8 mouse cellular contexts compared by ENCODE assay signal in the genomic region with DNA sequence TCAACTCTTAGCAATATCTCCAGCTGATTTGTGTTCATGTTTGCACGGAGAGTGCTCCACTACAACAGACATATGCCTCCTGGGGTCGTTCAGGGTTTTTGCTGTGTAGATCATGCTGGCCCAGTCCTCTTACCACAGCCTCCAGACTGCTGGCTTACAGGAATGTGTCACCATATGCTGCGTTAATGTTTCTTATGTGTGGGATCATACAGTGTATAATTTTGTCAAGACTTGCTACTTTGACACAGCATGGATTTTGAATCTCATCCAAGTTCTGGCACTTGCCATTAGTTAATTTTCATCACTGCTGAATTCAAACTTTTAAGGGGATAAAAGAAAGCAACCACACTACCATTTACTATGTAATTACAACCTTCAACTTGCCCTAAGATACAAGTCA. TPM values are rescaled to one million over a fixed set of nuclear protein-coding genes. Genes with fewer than 3 reads are reported as not detected.
DNase-seq lines count a peak whose midpoint lies in the region; ATAC-seq and TF ChIP-seq lines count a peak whose summit lies in the region.

No protein-coding gene starts in this region.

- no peak for TF ChIP-seq CTCF in G1E (IDR thresholded peaks at IDR 0.05; ENCODE audit: low read depth, low read length)

- no peak overlapping the region for H3K27ac ChIP-seq in heart, embryonic 11.5 days (ENCODE audit: low read depth, low read length)
- H3K27ac ChIP-seq in forebrain, embryonic 16.5 days (ENCODE audit: low read length), result peak overlapping the region; percentile 80
- no peak overlapping the region for H3K27ac ChIP-seq in liver, embryonic 16.5 days (ENCODE audit: low read length)

- no peak overlapping the region for H3K9ac ChIP-seq in heart, embryonic 11.5 days (ENCODE audit: low read depth, low read length)
- peak overlapping the region; percentile 60 for H3K9ac ChIP-seq in forebrain, embryonic 16.5 days (replicated peaks; ENCODE audit: low read depth, low read length)
- peak overlapping the region; percentile 59; the same call in 1 of the 2 replicates for H3K9ac ChIP-seq in liver, embryonic 16.5 days (ENCODE audit: low read depth, low read length)

- no peaks in the 10 kb centered on the region for H3K9me3 ChIP-seq in heart, embryonic 11.5 days (replicated peaks; ENCODE audit: control insufficient read depth, low read length)
- no peaks in the 10 kb centered on the region for H3K9me3 ChIP-seq in G1E (replicated peaks)
- H3K9me3 ChIP-seq in forebrain, embryonic 16.5 days (ENCODE audit: control insufficient read depth, low read length), result no peaks in the 10 kb centered on the region
- no peaks in the 10 kb centered on the region for H3K9me3 ChIP-seq in liver, embryonic 16.5 days (replicated peaks; ENCODE audit: control insufficient read depth, low read length)

- H3K27me3 ChIP-seq in heart, embryonic 11.5 days (ENCODE audit: control insufficient read depth, insufficient read depth, low read length), result 0 out of 2 replicates have a peak, but pooled peaks cover under 1% of the 10 kb centered on the region
- H3K27me3 ChIP-seq in G1E (ENCODE audit: insufficient read depth, low read length), result peaks cover 8% of the 10 kb centered on the region
- no peaks in the 10 kb centered on the region for H3K27me3 ChIP-seq in forebrain, embryonic 16.5 days (replicated peaks; ENCODE audit: control insufficient read depth, insufficient read depth, low read length)
- no peaks in the 10 kb centered on the region for H3K27me3 ChIP-seq in liver, embryonic 16.5 days (ENCODE audit: control insufficient read depth, insufficient read depth, low read depth, low read length)

- peak overlapping the region; percentile 86 for H3K4me3 ChIP-seq in heart, embryonic 11.5 days (ENCODE audit: low read depth, low read length)
- peak overlapping the region; percentile 99 for H3K4me3 ChIP-seq in G1E (ENCODE audit: low read depth, low read length)
- peak overlapping the region; percentile 84 for H3K4me3 ChIP-seq in forebrain, embryonic 16.5 days (replicated peaks; ENCODE audit: low read length)
- peak overlapping the region; percentile 94 for H3K4me3 ChIP-seq in liver, embryonic 16.5 days (ENCODE audit: low read depth, low read length)

- peak overlapping the region; percentile 89 for H3K4me2 ChIP-seq in heart, embryonic 11.5 days
- H3K4me2 ChIP-seq in forebrain, embryonic 16.5 days (ENCODE audit: low read length), result peak overlapping the region; percentile 60
- peak overlapping the region; percentile 69 for H3K4me2 ChIP-seq in liver, embryonic 16.5 days (ENCODE audit: low read depth, low read length)

- no peak for ATAC-seq in heart, embryonic 11.5 days (replicated peaks; ENCODE audit: insufficient number of reproducible peaks, low FRiP score, low TSS enrichment)
- ATAC-seq in G1E (ENCODE audit: extremely low read depth, insufficient number of reproducible peaks, low FRiP score, poor library complexity, severe bottlenecking), result no peak
- peak; percentile 36 for ATAC-seq in forebrain, embryonic 16.5 days
- ATAC-seq in liver, embryonic 16.5 days (ENCODE audit: low read depth), result no peak

- no peaks in the 10 kb centered on the region for H3K36me3 ChIP-seq in heart, embryonic 11.5 days (ENCODE audit: control insufficient read depth, insufficient read depth, low read length)
- peaks cover 10% of the 10 kb centered on the region for H3K36me3 ChIP-seq in G1E (replicated peaks)
- H3K36me3 ChIP-seq in forebrain, embryonic 16.5 days (ENCODE audit: control insufficient read depth, insufficient read depth), result peaks cover 2% of the 10 kb centered on the region; the same call in 1 of the 2 replicates
- H3K36me3 ChIP-seq in liver, embryonic 16.5 days (ENCODE audit: control insufficient read depth, insufficient read depth), result no peaks in the 10 kb centered on the region; the same call in 1 of the 2 replicates

- H3K4me1 ChIP-seq in heart, embryonic 11.5 days (ENCODE audit: control insufficient read depth, insufficient read depth, low read length), result peaks cover 6% of the 10 kb centered on the region; the same call in 1 of the 2 replicates
- H3K4me1 ChIP-seq in G1E (ENCODE audit: insufficient read depth, low read depth, low read length), result peaks cover 21% of the 10 kb centered on the region
- H3K4me1 ChIP-seq in forebrain, embryonic 16.5 days (replicated peaks; ENCODE audit: control insufficient read depth, insufficient read depth, low read length), result peaks cover 19% of the 10 kb centered on the region
- H3K4me1 ChIP-seq in liver, embryonic 16.5 days (ENCODE audit: control insufficient read depth, low read depth, low read length), result peaks cover 19% of the 10 kb centered on the region

- WGBS in heart, embryonic 11.5 days (ENCODE audit: insufficient replicate concordance), result 48% methylated on average over 3 of the region's 3 CpGs
- WGBS in forebrain, embryonic 16.5 days, result 38% methylated on average over 3 of the region's 3 CpGs
- WGBS in liver, embryonic 16.5 days (ENCODE audit: insufficient replicate concordance), result 40% methylated on average over 3 of the region's 3 CpGs

- no peak for DNase-seq in heart, adult 9 months (ENCODE audit: low spot score in 2 of 2)
- no peak for DNase-seq in G1E (ENCODE audit: low spot score)
- no peak for DNase-seq in right cerebral cortex, postnatal 4 days
- DNase-seq in urinary bladder, adult 2 months (ENCODE audit: low spot score), result no peak
- no peak for DNase-seq in spleen, adult 18-20 months

RNA-seq across cellular contexts. Expression of gene Capn7, which starts 0.7 kb away (rescaled TPM):
- 35.4 and 42.2 TPM in 2 replicates for polyA plus RNA-seq in heart, embryonic 11.5 days (2014; fragmentation: Nextera tagmentation; extraction: Ambion mirVana)
- total RNA-seq in G1E (2014; fragmentation: Nextera tagmentation) (46.9 and 72.7 TPM in 2 replicates), G1E (2017) (62.5 and 66.6 TPM in 2 replicates)
- polyA plus RNA-seq in G1E (2012), result 6.2 and 6.6 TPM in 2 replicates
- polyA plus RNA-seq in forebrain, embryonic 16.5 days (2015; fragmentation: Nextera tagmentation; extraction: Ambion mirVana), result 69.9 and 74.6 TPM in 2 replicates
- polyA plus RNA-seq in liver, embryonic 16.5 days (2015; fragmentation: Nextera tagmentation; extraction: Ambion mirVana), result 15.0 and 15.2 TPM in 2 replicates
- polyA plus RNA-seq in urinary bladder, adult 2 months (2012; rRNA removed), result 29.0 and 34.9 TPM in 2 replicates

RNA-seq across cellular contexts. Expression of gene Dnah1, which starts 12.1 kb away (rescaled TPM):
- polyA plus RNA-seq in heart, embryonic 11.5 days (2014; fragmentation: Nextera tagmentation; extraction: Ambion mirVana), result 1.5 TPM in 2 replicates
- total RNA-seq in G1E (2014; fragmentation: Nextera tagmentation), result not detected in 2 replicates
- total RNA-seq in G1E (2017), result under 0.01 TPM in 2 replicates
- not detected in 2 replicates for polyA plus RNA-seq in G1E (2012)
- polyA plus RNA-seq in forebrain, embryonic 16.5 days (2015; fragmentation: Nextera tagmentation; extraction: Ambion mirVana), result 3.5 and 3.8 TPM in 2 replicates
- 0.07 and 0.14 TPM in 2 replicates for polyA plus RNA-seq in liver, embryonic 16.5 days (2015; fragmentation: Nextera tagmentation; extraction: Ambion mirVana)
- polyA plus RNA-seq in urinary bladder, adult 2 months (2012; rRNA removed), result 2.3 and 2.4 TPM in 2 replicates
